Mouse (Mus musculus) embryo, embryonic 10 days (tissue): ENCODE data around the gene Cntrob.

ENCODE experiments used
- DNase-seq: peaks from one replicate; pipeline ENCODE4 v3.0.0-alpha.2; 2015; ENCODE audit warnings: low spot score

The Cntrob gene

DNA sequence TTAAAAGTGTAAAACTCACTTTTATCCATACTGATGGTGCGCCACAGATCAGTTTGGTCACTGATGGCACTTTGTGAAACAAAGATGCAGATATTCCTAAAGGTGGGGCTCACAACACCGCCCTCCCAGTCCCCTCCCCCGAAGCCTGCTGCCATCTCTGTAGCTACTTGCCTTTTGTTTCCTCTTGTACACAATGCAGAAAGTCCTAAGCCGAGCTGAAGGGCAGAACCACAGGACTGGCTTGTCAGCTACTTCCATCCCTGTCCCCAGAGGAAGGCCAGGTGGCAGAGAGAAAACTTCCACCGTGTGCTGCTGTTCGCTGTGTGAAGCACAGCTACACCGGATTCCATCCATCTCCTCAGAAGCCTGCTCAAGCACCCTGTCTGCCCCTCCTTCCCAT is 25.3 kb downstream of the Cntrob start:
- DNase-seq, result no peak

GRCm38 (mm10) chr11:69297799-69298198 is 25.8 kb downstream of the Cntrob start:
- DNase-seq, result no peak

DNA sequence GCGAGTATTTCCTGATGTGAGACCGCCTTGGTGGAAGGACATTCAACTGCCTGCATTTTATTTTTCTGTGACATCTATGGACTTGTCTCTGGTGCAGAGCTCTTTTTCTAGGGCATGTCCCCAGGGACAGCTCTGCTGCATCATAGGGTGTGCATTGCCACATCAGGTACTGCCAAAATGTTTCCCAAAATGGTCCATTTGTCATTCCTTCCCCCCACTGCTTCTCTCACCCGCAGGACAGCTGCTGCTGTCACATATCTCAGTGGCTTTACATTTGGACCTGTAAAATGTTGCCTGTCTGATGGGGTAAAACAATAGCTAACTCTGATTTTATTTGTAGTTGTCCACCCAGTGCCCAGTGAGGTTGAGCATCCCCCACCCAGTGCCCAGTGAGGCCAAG is 28.3 kb downstream of the Cntrob start:
- DNase-seq, result no peak

- DNase-seq, result no peak
Measured at GRCm38 (mm10) chr11:69291111-69291510, 32.5 kb downstream of the Cntrob start.

DNA sequence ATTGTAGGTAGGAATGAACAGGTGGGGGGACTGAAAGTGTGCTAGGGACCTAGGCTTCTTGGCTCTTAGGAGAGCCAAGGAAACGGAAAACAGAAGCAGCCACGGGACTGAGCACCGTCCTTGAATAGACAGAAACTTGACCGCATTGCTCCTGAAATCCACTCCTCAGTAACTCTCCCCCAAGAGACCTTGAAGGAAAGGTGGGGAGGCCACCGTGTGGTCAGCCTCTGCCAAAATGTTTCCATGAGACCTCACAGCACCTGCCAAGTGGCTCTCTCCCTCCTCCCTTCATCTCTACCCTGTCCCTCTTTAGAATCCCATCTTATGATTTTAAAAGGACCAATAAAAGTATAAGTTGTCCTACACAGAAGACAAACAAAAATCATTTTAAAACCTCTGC is 46.3 kb downstream of the Cntrob start:
- no peak for DNase-seq

- no peak for DNase-seq
Measured at GRCm38 (mm10) chr11:69276081-69276480, 47.5 kb downstream of the Cntrob start.

DNA sequence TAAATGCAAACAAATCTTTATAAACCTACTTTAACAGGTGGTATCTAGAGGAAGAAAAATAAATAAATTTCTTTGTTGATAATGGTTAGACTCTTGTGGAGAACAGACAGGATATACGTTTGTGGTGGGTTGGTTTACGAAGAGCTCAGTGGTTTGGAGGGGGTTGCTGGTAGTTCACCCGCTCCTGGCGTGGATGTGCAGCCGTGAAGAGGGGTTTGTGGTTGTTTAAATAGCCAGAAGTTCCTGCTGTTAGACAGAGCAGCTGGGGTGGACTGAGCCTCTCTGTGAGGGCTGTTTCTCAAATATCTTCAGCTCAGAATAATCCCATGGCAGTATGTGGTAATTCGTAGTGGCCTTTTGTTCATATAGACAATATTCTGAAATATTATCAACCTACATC is 47.9 kb downstream of the Cntrob start:
- no peak for DNase-seq

DNA sequence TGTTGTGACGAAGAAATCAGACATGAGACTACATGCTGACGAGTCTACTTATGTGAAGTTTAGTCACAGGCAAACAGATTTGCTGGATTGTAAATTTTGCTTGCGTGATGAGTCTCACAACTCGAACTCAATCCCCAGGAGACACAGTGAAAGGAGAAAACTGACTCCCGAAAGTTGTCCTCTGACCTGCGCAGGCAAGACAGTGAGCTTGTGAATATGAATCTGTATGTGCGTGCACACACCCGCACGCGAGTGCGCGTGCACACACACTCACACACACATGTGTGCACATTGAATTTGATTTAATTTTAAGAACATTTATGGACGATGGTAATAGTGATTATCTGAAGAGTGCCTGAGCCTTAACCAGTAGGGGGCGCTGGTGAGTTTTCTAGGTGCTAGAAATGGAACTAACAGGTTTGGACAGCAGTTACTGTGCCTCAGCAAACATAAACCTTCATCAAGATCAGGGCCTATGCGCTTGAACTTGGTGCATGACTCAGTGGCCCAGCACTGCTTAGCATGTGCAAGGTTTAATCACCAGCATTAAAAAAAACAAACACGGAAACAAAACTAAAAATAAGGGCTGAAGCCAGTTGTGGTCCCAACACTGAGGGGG is 51.3 kb downstream of the Cntrob start:
- peak; percentile 70 for DNase-seq

DNA sequence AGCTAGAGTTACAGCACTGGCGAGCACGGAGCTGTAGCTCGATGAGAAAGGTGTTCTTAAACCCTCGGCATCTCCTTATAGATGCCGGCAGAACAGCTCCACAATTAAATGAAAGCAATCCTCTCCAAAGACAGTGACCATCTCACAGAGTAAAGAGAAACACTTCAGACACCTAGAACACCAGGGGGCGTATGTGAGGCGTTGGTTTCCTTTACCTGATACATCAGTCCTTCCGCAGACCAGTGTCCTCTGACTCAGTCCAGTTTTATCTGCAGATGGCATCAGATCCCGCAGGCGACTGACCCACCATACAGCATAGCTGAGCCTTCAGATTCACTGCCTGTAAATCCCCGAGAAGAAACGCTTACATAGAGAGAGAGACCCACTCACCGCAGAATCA is 54.0 kb downstream of the Cntrob start:
- DNase-seq, result peak; percentile 83

DNA sequence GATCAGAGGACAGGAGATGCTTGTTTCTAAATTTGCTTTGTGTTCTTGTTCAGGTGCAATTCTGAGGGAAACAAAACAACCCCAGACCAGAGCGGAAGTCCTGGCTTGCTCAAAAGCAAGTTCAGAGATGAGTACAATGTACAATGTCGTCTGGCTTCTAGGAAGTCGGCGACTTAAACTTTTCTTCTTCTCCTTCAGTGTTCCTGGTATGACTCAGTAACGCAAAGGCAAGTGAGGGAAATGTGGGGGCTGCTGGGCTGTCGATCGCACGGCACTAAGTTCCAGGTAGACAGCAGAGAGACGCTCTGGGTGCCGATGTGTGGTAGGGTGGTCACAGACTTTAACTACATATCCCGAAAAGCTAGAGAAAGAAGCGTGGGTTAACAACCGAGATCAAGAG is 55.5 kb downstream of the Cntrob start:
- no peak for DNase-seq

- DNase-seq, result peak; percentile 66
Measured at GRCm38 (mm10) chr11:69267341-69267740, 56.2 kb downstream of the Cntrob start.

DNA sequence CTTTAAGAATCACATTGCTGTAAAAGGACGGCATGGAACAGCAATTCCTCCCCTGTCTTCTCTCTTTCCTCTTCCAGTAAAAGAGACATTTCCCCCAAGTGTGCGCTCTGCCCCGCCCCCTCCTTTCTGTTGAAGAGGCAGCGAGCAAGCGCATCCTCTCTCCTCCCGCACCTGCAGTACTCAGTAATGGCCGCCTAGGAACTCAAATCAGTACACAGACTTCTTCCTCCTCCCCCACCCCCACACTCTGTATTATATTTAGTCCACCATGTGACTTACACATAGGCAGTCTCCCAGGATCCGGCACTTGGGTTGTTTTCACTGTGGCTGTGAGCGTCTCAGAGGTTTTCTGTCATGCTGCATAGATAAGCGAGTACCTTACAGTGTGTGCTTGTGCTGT is 57.3 kb downstream of the Cntrob start:
- DNase-seq, result no peak

- DNase-seq, result no peak
Measured at GRCm38 (mm10) chr11:69265410-69265809, 58.2 kb downstream of the Cntrob start.

GRCm38 (mm10) chr11:69264276-69264675 is 59.3 kb downstream of the Cntrob start:
- DNase-seq, result peak; percentile 16

DNA sequence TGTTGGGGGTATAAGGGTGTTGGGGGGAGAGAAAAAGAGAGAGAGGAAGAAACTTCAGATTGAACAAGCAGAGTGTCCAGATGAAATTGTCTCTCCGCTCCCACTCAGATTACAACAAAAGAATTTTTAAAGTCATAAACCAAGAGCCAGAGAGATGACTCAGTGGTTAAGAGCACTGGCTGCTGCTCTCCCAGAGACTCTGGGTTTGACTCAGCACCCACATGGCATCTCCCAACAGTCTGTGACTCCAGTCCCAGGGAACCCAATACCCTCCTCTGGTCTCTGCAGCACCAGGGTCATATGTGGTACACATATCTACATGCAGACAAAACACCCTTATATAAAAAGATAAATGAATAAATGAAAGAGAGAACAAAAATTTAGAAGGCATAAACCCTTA is 63.5 kb downstream of the Cntrob start:
- DNase-seq, result no peak

DNA sequence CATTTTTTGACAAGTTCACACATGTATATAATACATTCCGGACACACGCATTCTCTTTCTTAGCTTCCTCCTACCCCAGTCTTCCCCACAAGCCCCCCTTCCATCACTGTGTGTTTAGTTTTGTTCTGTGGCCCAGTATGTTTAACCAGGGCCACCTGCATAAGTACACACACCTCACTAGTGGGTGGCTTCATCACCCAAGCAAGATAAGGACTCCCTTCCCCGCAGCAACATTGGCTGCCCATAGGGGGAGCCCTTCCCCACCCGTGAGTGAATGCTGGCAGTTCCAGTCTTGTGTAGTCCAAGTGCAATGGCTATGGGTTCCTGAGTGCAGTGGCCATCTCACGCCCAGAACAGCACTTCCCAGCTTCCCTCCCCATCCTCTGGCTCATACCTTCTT is 65.3 kb downstream of the Cntrob start:
- DNase-seq, result peak; percentile 57

GRCm38 (mm10) chr11:69257807-69258206 is 65.8 kb downstream of the Cntrob start:
- DNase-seq, result peak; percentile 41

- DNase-seq, result no peak
Measured at GRCm38 (mm10) chr11:69257072-69257471, 66.5 kb downstream of the Cntrob start.

DNA sequence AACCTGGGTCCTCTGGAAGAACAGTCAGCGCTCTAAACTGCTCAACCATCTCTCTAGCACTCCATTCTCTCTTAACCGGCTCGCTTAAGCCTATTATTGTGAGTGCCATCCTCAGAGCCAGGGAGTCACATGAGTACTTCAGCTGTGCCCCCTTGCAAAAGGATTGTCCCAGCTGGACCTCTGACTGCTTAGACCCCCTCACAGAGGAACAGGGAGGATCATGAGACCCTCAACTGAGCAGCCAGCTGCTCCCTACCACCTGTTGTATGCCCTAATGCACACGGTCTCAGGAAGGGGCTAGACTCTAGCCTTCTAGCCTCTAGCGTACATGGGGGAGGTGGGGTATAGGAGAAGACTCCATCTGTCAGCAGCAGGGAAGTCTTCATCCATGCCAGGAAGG is 68.8 kb downstream of the Cntrob start:
- DNase-seq, result no peak

DNA sequence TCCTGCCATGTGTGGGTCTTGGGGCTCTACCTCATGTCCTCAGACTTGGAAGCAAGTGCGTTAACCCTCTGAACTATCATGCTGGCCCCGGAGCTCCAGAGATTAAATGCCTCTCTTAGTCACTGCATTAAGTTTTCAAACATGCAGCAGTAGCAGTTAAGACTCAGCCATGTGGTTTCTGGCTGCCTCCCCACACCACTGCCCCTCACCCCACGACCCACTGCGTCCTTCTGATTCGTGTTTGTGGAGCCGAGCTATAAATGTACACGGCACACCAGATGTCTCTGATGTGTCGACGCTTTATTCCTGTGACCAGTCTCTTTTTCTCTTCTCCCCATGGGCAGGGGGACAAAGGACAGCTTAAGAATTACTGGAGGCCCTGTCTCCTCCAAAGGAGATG is 70.4 kb downstream of the Cntrob start:
- no peak for DNase-seq

GRCm38 (mm10) chr11:69251953-69252352 is 71.6 kb downstream of the Cntrob start:
- no peak for DNase-seq

DNA sequence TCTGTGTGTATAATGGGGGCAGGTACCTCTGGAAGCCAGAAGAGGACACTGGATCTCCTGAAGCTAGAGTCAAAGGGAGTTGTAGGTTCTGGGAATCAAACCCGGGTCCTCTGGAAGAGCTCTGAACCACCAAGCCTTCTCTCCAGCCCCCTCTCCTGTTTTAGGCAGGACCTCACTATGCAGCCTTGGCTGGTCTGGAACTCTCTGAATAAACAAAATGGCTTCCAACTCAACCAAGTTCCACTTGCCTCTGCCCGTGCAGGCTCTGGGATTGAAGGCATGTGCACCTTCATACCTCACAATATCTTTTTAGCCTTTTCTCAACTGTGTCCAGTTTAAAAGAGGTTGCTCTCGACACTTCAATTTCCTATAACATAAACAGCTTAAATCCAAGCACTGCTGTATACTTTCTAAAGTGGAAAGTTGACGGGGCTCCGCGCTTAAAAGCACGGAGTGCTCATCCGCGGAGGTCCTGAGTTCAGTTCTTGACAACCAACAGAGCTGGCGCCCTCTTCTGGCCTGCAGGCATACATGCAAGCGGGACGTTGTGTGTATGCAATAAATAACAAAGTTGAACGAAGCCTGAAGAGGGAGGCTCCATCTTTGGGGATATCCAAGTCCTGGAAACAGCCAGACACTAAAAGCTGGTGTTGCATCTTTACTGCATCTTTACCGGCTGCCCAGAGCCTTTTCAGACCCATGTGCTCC is 72.3 kb downstream of the Cntrob start:
- DNase-seq, result peak; percentile 47

GRCm38 (mm10) chr11:69250106-69250505 is 73.5 kb downstream of the Cntrob start:
- DNase-seq, result no peak
